ENCODE assay signal across 11 mouse cellular contexts in genomic region chr9:75303701-75304261, GRCm38 (mm10). TPM values are rescaled to one million over a fixed set of nuclear protein-coding genes. Genes with fewer than 3 reads are reported as not detected.
DNase-seq lines count a peak whose midpoint lies in the region; ATAC-seq lines count a peak whose summit lies in the region.
"Had no signal": no experiment of that assay in that cellular context is flagged by ENCODE, and none has a peak within 500 bp of the region (broad histone marks: within the 10 kb centered on the region; RNA-seq: fewer than 3 reads in every experiment).

No protein-coding gene starts in this region.

- no peak overlapping the region for H3K9ac ChIP-seq in heart, embryonic 11.5 days (ENCODE audit: low read depth, low read length)
- no peak overlapping the region for H3K9ac ChIP-seq in forebrain, embryonic 12.5 days

- no peak overlapping the region for H3K27ac ChIP-seq in heart, embryonic 11.5 days (ENCODE audit: low read depth, low read length)
- H3K27ac ChIP-seq in forebrain, embryonic 12.5 days, result no peak overlapping the region
- H3K27ac ChIP-seq in midbrain, embryonic 10.5 days (replicated peaks), result no peak overlapping the region

- no peaks in the 10 kb centered on the region; the same call in 1 of the 2 replicates for H3K4me1 ChIP-seq in heart, embryonic 11.5 days (ENCODE audit: control insufficient read depth, insufficient read depth, low read length)
- H3K4me1 ChIP-seq in forebrain, embryonic 12.5 days, result no peaks in the 10 kb centered on the region
- H3K4me1 ChIP-seq in midbrain, embryonic 10.5 days, result peaks cover 8% of the 10 kb centered on the region

- peak overlapping the region; percentile 52 for H3K4me2 ChIP-seq in heart, embryonic 11.5 days
- H3K4me2 ChIP-seq in forebrain, embryonic 12.5 days, result peak overlapping the region; percentile 10; the same call in 1 of the 2 replicates

- 27% methylated on average over 16 of the region's 16 CpGs for WGBS in heart, embryonic 11.5 days (ENCODE audit: insufficient replicate concordance)
- WGBS in forebrain, embryonic 12.5 days, result 33% methylated on average over 16 of the region's 16 CpGs
- WGBS in midbrain, embryonic 10.5 days, result 39% methylated on average over 16 of the region's 16 CpGs

- no peaks in the 10 kb centered on the region for H3K36me3 ChIP-seq in heart, embryonic 11.5 days (ENCODE audit: control insufficient read depth, insufficient read depth, low read length)
- no peaks in the 10 kb centered on the region for H3K36me3 ChIP-seq in forebrain, embryonic 12.5 days (replicated peaks)
- no peaks in the 10 kb centered on the region for H3K36me3 ChIP-seq in midbrain, embryonic 10.5 days
- H3K36me3 ChIP-seq: G1E had no signal

- no peaks in the 10 kb centered on the region for H3K9me3 ChIP-seq in heart, embryonic 11.5 days (replicated peaks; ENCODE audit: control insufficient read depth, low read length)
- H3K9me3 ChIP-seq in forebrain, embryonic 12.5 days, result no peaks in the 10 kb centered on the region
- H3K9me3 ChIP-seq in midbrain, embryonic 10.5 days (replicated peaks), result no peaks in the 10 kb centered on the region
- H3K9me3 ChIP-seq: G1E had no signal

- ATAC-seq in heart, embryonic 11.5 days (replicated peaks; ENCODE audit: insufficient number of reproducible peaks, low FRiP score, low TSS enrichment), result no peak
- no peak for ATAC-seq in forebrain, embryonic 12.5 days (ENCODE audit: low FRiP score)
- ATAC-seq in activated CD4-positive, CD25-positive, alpha-beta regulatory T cell, adult 4 months, result no peak
- ATAC-seq: lung, postnatal 0 days had no signal

- DNase-seq in heart, adult 18-20 months, result no peak
- DNase-seq in ES-CJ7 (ENCODE audit: low read depth, low spot score), result peak; percentile 94
- no peak for DNase-seq in midbrain, embryonic 10.5 days (ENCODE audit: low spot score)
- no peak for DNase-seq in ovary, postnatal 36 days (ENCODE audit: low spot score)
- no peak for DNase-seq in kidney, postnatal 10 days

- H3K4me3 ChIP-seq in heart, embryonic 11.5 days (ENCODE audit: low read depth, low read length), result no peak overlapping the region
- H3K4me3 ChIP-seq in forebrain, embryonic 12.5 days (replicated peaks), result no peak overlapping the region
- peak overlapping the region; percentile 26; the same call in 1 of the 2 replicates for H3K4me3 ChIP-seq in midbrain, embryonic 10.5 days

- no peaks in the 10 kb centered on the region for H3K27me3 ChIP-seq in heart, embryonic 11.5 days (ENCODE audit: control insufficient read depth, insufficient read depth, low read length)
- H3K27me3 ChIP-seq in forebrain, embryonic 12.5 days, result no peaks in the 10 kb centered on the region
- H3K27me3 ChIP-seq in midbrain, embryonic 10.5 days (ENCODE audit: low read depth, poor library complexity, severe bottlenecking), result no peaks in the 10 kb centered on the region

RNA-seq across cellular contexts. Expression of gene Gnb5, which starts 2.3 kb away (rescaled TPM):
- polyA plus RNA-seq in heart, embryonic 11.5 days (2014; fragmentation: Nextera tagmentation; extraction: Ambion mirVana), result 54.3 and 67.8 TPM in 2 replicates
- 10 to 100 TPM; 21.9 to 24.9 TPM for total RNA-seq in heart, adult 18-20 months (2021)
- polyA plus RNA-seq in forebrain, embryonic 12.5 days (2016; fragmentation: Nextera tagmentation; extraction: Ambion mirVana), result 32.6 and 35.5 TPM in 2 replicates
- 29.3 and 30.9 TPM in 2 replicates for polyA plus RNA-seq in midbrain, embryonic 10.5 days (2016; fragmentation: Nextera tagmentation; extraction: Ambion mirVana)
- 10 to 100 TPM in 1 of 2 experiments, 1 to 10 TPM in 1; 7.4 to 10.3 TPM for polyA plus RNA-seq in activated CD4-positive, CD25-positive, alpha-beta regulatory T cell, adult 4 months (2017; shearing (Covaris generic))
- polyA plus RNA-seq: G1E had no signal

RNA-seq across cellular contexts. Expression of gene Bcl2l10, which starts 43.8 kb away (rescaled TPM):
- not detected in 2 replicates for polyA plus RNA-seq in heart, embryonic 11.5 days (2014; fragmentation: Nextera tagmentation; extraction: Ambion mirVana)
- total RNA-seq in heart, adult 18-20 months (2021), result under 1 TPM in 1 of 2 experiments, not detected in 1; 0.23 TPM
- not detected in 2 replicates for polyA plus RNA-seq in forebrain, embryonic 12.5 days (2016; fragmentation: Nextera tagmentation; extraction: Ambion mirVana)
- not detected in 2 replicates for polyA plus RNA-seq in midbrain, embryonic 10.5 days (2016; fragmentation: Nextera tagmentation; extraction: Ambion mirVana)
- not detected for polyA plus RNA-seq in activated CD4-positive, CD25-positive, alpha-beta regulatory T cell, adult 4 months (2017; shearing (Covaris generic))
- polyA plus RNA-seq: G1E; heart, postnatal 0 days had no signal
